Mouse (Mus musculus) fibroblast of lung, adult 2 months (primary cell): ENCODE measurements around the gene Creb3l2.

ENCODE experiments used
- DNase-seq: peaks from one replicate; pipeline ENCODE4 v3.0.0-alpha.2; 2011; ENCODE audit warnings: low read depth

The Creb3l2 gene

GRCm38 (mm10) chr6:37441251-37442011 is 515 bp downstream of the Creb3l2 start:
- DNase-seq: no peak

GRCm38 (mm10) chr6:37440491-37441250 is 1.3 kb downstream of the Creb3l2 start:
- peak; percentile 69 for DNase-seq

- DNase-seq: no peak
Measured at GRCm38 (mm10) chr6:37439676-37440490, 2.1 kb downstream of the Creb3l2 start.

- DNase-seq: no peak
Measured at GRCm38 (mm10) chr6:37438510-37438909, 3.4 kb downstream of the Creb3l2 start.

- DNase-seq: no peak
Measured at GRCm38 (mm10) chr6:37437086-37437485, 4.9 kb downstream of the Creb3l2 start.

- no peak for DNase-seq
Measured at GRCm38 (mm10) chr6:37435391-37435790, 6.6 kb downstream of the Creb3l2 start.

GRCm38 (mm10) chr6:37429849-37430470 is 12.0 kb downstream of the Creb3l2 start:
- no peak for DNase-seq

- DNase-seq: no peak
Measured at GRCm38 (mm10) chr6:37428947-37429346, 13.0 kb downstream of the Creb3l2 start.

- no peak for DNase-seq
Measured at GRCm38 (mm10) chr6:37428044-37428443, 13.9 kb downstream of the Creb3l2 start.

- no peak for DNase-seq
Measured at GRCm38 (mm10) chr6:37426615-37427014, 15.3 kb downstream of the Creb3l2 start.

- no peak for DNase-seq
Measured at GRCm38 (mm10) chr6:37425833-37426232, 16.1 kb downstream of the Creb3l2 start.

- no peak for DNase-seq
Measured at GRCm38 (mm10) chr6:37425075-37425474, 16.9 kb downstream of the Creb3l2 start.

- DNase-seq: peak; percentile 82
Measured at GRCm38 (mm10) chr6:37424374-37424773, 17.6 kb downstream of the Creb3l2 start.

GRCm38 (mm10) chr6:37423386-37423785 is 18.6 kb downstream of the Creb3l2 start:
- DNase-seq: no peak

- DNase-seq: no peak
Measured at GRCm38 (mm10) chr6:37421124-37421523, 20.8 kb downstream of the Creb3l2 start.

- peak; percentile 90 for DNase-seq
Measured at GRCm38 (mm10) chr6:37419445-37419941, 22.5 kb downstream of the Creb3l2 start.

- no peak for DNase-seq
Measured at GRCm38 (mm10) chr6:37418931-37419330, 23.0 kb downstream of the Creb3l2 start.

- no peak for DNase-seq
Measured at GRCm38 (mm10) chr6:37416743-37417142, 25.2 kb downstream of the Creb3l2 start.

GRCm38 (mm10) chr6:37415505-37415904 is 26.4 kb downstream of the Creb3l2 start:
- no peak for DNase-seq

- DNase-seq: peak; percentile 93
Measured at GRCm38 (mm10) chr6:37415034-37415433, 26.9 kb downstream of the Creb3l2 start.

GRCm38 (mm10) chr6:37414576-37414975 is 27.4 kb downstream of the Creb3l2 start:
- no peak for DNase-seq

- no peak for DNase-seq
Measured at GRCm38 (mm10) chr6:37411696-37412095, 30.2 kb downstream of the Creb3l2 start.
